Mouse (Mus musculus): ENCODE results near the gene Lin7a. TPM values are rescaled to one million over a fixed set of nuclear protein-coding genes. Genes with fewer than 3 reads are reported as not detected.

Lin7a gene
- total and polyA plus RNA-seq, 2 experiments from 2014 or later = 16.0 to 26.3 TPM

DNA sequence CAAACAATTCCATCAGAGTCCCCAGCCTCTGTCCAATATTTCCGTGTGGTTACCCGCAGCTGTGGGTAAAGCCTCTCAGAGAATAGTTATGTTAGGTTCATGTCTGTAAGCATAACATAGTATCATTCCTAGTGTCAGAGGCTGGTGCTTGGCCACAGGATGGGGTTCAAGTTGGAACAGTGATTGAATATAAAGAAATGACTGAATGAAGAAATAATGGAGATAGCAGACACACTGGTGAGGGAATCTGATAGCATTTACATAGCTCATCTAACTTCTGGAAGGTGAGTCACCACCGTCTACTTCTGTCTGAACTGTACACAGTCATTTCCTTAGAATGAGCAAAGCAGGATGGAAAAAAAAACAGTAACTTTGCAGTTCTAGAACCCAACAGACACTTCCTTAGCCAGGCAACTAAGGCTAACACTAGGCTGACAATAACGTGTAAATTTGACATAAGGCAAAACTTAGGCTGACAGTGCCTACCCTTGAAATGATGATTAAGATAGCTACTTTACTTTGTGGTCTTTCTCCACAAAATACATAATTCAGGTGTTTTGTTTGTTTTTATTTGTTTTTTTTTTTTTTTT lies 40.0 kb upstream of the Lin7a start:
- ATAC-seq = no peak
- H3K36me3 ChIP-seq (ENCODE audit: insufficient read depth) = no peaks in the 10 kb centered on the region

DNA sequence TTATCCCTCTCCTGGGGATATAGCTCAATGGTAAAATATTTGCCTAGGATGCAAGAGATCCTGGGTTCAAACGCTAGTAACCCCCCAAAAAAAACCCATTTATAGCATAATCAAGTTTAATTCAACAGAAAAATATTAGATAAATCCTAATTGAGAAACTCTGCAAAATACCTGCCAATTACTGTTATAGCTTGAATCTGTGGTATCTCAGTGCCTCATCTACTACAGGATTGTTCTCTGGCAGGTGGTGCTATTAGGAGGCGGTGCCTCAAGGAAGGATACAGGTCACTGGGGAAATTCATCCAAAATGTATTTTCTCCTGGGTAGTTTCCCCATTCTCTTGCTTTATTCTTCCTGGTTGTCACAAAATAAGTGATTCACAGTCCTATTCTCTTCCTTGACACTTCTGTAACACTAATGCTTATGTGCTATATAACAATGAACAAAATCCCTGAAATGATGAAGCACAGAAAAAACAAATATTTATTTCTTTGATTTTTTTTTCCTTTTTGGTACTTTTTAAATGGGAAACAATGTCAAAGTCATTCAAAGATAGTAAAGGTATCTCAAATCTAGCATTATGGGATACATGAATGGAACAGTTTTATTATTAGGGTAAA lies 38.9 kb upstream of the Lin7a start:
- H3K9me3 ChIP-seq (ENCODE audit: low read length) = no peaks in the 10 kb centered on the region
- 98% methylated on average over 2 of the region's 2 CpGs for WGBS
- no peak for ATAC-seq
- H3K4me2 ChIP-seq (ENCODE audit: low read depth) = no peak overlapping the region
- TF ChIP-seq CTCF (IDR thresholded peaks at IDR 0.05; ENCODE audit: low read depth) = no peak
- no peaks in the 10 kb centered on the region for H3K27me3 ChIP-seq (ENCODE audit: insufficient read depth, low read length)
- no peak for DNase-seq
- no peaks in the 10 kb centered on the region for H3K4me1 ChIP-seq (ENCODE audit: insufficient read depth)
- H3K36me3 ChIP-seq (ENCODE audit: insufficient read depth) = no peaks in the 10 kb centered on the region
- H3K27ac ChIP-seq (ENCODE audit: low read depth, low read length) = no peak overlapping the region
- H3K9ac ChIP-seq = no peak overlapping the region
- H3K4me3 ChIP-seq (ENCODE audit: low read depth, low read length) = no peak overlapping the region

More for the DNA sequence above, 40.0 kb upstream of the Lin7a start:
- Histone ChIP-seq H3K4me2 (ENCODE audit: low read depth) (no peak overlapping the region), H3K27me3 (ENCODE audit: insufficient read depth, low read length) (no peaks in the 10 kb centered on the region), H3K27ac (ENCODE audit: low read depth, low read length) (no peak overlapping the region), H3K9me3 (ENCODE audit: low read length) (no peaks in the 10 kb centered on the region), H3K9ac (no peak overlapping the region), H3K4me1 (ENCODE audit: insufficient read depth) (no peaks in the 10 kb centered on the region), H3K4me3 (ENCODE audit: low read depth, low read length) (no peak overlapping the region)
- no peak for TF ChIP-seq CTCF (IDR thresholded peaks at IDR 0.05; ENCODE audit: low read depth)
- WGBS = 91% methylated on average over 4 of the region's 4 CpGs
- no peak for DNase-seq

DNA sequence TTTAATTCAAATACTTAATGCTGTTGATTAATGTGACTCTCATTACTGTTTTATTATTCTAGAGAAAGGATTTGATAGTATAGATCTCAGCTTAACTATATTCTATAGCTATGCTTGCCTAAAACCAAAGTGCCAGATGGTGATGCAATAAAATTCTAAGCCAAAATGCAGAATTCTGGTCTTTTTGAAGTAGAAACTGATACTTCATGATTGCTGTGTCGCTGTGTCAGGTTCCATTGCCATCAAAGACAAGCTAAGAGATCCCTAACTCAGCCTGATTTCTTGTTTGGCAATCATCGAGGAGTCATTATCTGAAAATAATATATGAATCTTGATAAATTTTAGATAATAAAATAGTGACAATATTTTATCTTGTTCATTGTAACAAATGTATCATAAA lies 38.3 kb upstream of the Lin7a start:
- no peak for TF ChIP-seq CTCF (IDR thresholded peaks at IDR 0.05; ENCODE audit: low read depth)
- ATAC-seq = no peak
- WGBS = 88% methylated on average over 2 of the region's 2 CpGs

GRCm38 (mm10) chr10:107233825-107234224 lies 37.7 kb upstream of the Lin7a start:
- Histone ChIP-seq H3K4me2 (ENCODE audit: low read depth) (no peak overlapping the region), H3K4me3 (ENCODE audit: low read depth, low read length) (no peak overlapping the region), H3K27me3 (ENCODE audit: insufficient read depth, low read length) (no peaks in the 10 kb centered on the region), H3K36me3 (ENCODE audit: insufficient read depth) (no peaks in the 10 kb centered on the region), H3K9ac (no peak overlapping the region), H3K27ac (ENCODE audit: low read depth, low read length) (no peak overlapping the region), H3K9me3 (ENCODE audit: low read length) (no peaks in the 10 kb centered on the region), H3K4me1 (ENCODE audit: insufficient read depth) (no peaks in the 10 kb centered on the region)
- ATAC-seq (no peak), DNase-seq (no peak)
- no peak for TF ChIP-seq CTCF (IDR thresholded peaks at IDR 0.05; ENCODE audit: low read depth)
- WGBS = 73% methylated on average over 4 of the region's 4 CpGs

More for the DNA sequence above, 38.3 kb upstream of the Lin7a start:
- Histone ChIP-seq H3K27ac (ENCODE audit: low read depth, low read length) (no peak overlapping the region), H3K27me3 (ENCODE audit: insufficient read depth, low read length) (no peaks in the 10 kb centered on the region), H3K4me2 (ENCODE audit: low read depth) (no peak overlapping the region), H3K4me1 (ENCODE audit: insufficient read depth) (no peaks in the 10 kb centered on the region), H3K36me3 (ENCODE audit: insufficient read depth) (no peaks in the 10 kb centered on the region), H3K9me3 (ENCODE audit: low read length) (no peaks in the 10 kb centered on the region), H3K4me3 (ENCODE audit: low read depth, low read length) (no peak overlapping the region), H3K9ac (no peak overlapping the region)
- no peak for DNase-seq

DNA sequence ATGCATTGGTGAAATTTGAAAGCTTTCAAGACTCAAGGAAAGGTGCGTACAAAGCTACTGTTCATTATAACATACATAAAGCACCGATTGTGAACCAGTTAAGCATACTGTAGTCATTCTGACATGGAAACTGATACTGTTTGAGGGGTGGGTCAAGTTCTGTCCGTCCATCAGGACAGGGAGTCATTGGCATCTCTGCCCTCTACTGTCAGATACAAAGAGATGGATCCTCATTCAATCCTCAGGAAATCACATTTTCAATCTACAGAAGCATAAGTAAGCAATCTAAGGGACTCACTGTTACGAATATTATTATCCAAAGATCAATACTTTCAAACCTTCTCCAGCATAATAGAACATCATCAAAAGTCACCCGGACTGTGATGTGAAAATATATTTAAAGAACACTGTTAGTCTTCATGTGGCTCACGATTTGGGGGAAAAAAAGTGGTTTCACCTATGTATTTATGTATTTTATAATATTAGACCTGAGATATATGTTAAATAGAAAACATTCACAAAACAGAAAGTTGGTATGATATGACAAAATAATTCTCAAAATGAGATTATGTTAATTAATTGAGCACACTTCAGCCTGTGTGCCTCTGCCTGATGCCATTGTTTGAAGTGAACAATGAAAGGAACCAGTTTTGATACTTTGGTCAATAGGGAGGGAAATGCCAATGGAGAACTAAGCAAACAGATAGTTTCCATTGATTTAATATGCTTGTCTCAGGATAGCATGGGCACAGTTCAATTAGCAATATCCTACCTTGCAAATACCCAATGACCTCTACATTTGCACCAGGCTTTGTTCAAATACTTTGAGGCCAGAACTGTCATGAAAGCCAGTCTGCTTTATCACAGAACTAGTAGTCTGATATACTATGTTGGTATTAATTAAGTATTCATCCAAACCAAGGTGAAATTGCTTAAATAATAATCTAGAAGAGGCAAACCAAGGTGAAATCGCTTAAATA lies 36.8 kb upstream of the Lin7a start:
- ATAC-seq (no peak), DNase-seq (no peak)
- Histone ChIP-seq H3K36me3 (ENCODE audit: insufficient read depth) (no peaks in the 10 kb centered on the region), H3K9ac (no peak overlapping the region), H3K4me1 (ENCODE audit: insufficient read depth) (no peaks in the 10 kb centered on the region), H3K4me2 (ENCODE audit: low read depth) (no peak overlapping the region), H3K27me3 (ENCODE audit: insufficient read depth, low read length) (no peaks in the 10 kb centered on the region), H3K4me3 (ENCODE audit: low read depth, low read length) (no peak overlapping the region), H3K27ac (ENCODE audit: low read depth, low read length) (no peak overlapping the region), H3K9me3 (ENCODE audit: low read length) (no peaks in the 10 kb centered on the region)
- 87% methylated on average over 7 of the region's 7 CpGs for WGBS
- TF ChIP-seq CTCF (IDR thresholded peaks at IDR 0.05; ENCODE audit: low read depth) = no peak

- no peaks in the 10 kb centered on the region for H3K36me3 ChIP-seq (ENCODE audit: insufficient read depth)
- no peaks in the 10 kb centered on the region for H3K9me3 ChIP-seq (ENCODE audit: low read length)
- TF ChIP-seq CTCF (IDR thresholded peaks at IDR 0.05; ENCODE audit: low read depth) = no peak
- H3K27ac ChIP-seq (ENCODE audit: low read depth, low read length) = no peak overlapping the region
- no peaks in the 10 kb centered on the region for H3K27me3 ChIP-seq (ENCODE audit: insufficient read depth, low read length)
- WGBS = 86% methylated on average over 3 of the region's 3 CpGs
- DNase-seq (no peak), ATAC-seq (no peak)
- no peak overlapping the region for H3K4me3 ChIP-seq (ENCODE audit: low read depth, low read length)
- H3K9ac ChIP-seq = no peak overlapping the region
- no peak overlapping the region for H3K4me2 ChIP-seq (ENCODE audit: low read depth)
- H3K4me1 ChIP-seq (ENCODE audit: insufficient read depth) = no peaks in the 10 kb centered on the region
Measured at GRCm38 (mm10) chr10:107235496-107235895, 36.0 kb upstream of the Lin7a start.

- H3K4me2 ChIP-seq (ENCODE audit: low read depth) = no peak overlapping the region
- H3K4me1 ChIP-seq (ENCODE audit: insufficient read depth) = no peaks in the 10 kb centered on the region
- no peak overlapping the region for H3K4me3 ChIP-seq (ENCODE audit: low read depth, low read length)
- no peaks in the 10 kb centered on the region for H3K9me3 ChIP-seq (ENCODE audit: low read length)
- no peak for TF ChIP-seq CTCF (IDR thresholded peaks at IDR 0.05; ENCODE audit: low read depth)
- H3K9ac ChIP-seq = no peak overlapping the region
- 77% methylated on average over 4 of the region's 4 CpGs for WGBS
- H3K27me3 ChIP-seq (ENCODE audit: insufficient read depth, low read length) = no peaks in the 10 kb centered on the region
- DNase-seq (no peak), ATAC-seq (no peak)
- no peak overlapping the region for H3K27ac ChIP-seq (ENCODE audit: low read depth, low read length)
- no peaks in the 10 kb centered on the region for H3K36me3 ChIP-seq (ENCODE audit: insufficient read depth)
Measured at GRCm38 (mm10) chr10:107236211-107236610, 35.3 kb upstream of the Lin7a start.
